Mouse (Mus musculus): ENCODE measurements at regions not wholly inside any gene's neighbourhood (a gene's known extent, or its start where the extent isn't known, plus 50 kb on each side); places are given as distances from the start of the nearest gene placed in this dataset.

DNA sequence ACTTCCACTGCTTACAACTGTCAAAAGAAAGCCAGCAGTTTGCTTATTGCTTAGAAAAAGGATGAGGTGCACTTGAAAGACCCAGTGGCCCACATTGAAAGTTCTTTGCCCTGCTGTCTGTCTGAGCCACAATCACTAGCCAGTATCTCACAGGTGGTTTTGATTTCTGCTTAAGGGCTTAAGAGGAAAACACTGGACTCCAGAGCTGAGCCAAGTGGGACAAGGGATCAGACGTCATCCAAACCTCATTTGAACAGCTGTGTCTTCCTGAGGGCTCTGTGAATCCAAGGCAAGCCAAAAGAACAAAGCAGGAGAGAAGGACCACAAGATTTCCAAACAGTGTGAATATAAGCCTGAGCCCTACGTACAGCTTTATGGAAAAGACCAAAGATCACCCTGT lies 326.8 kb upstream of the Dynlrb2 start:
- TF ChIP-seq CTCF (IDR thresholded peaks at IDR 0.05; ENCODE audit: control insufficient read depth, insufficient read depth, insufficient replicate concordance, low read depth, low read length) (no peak), POLR2A (IDR thresholded peaks at IDR 0.05; ENCODE audit: control insufficient read depth, low read depth, low read length) (no peak)
